Mouse (Mus musculus) thymus, postnatal 4 days (tissue): Measurements from ENCODE around the gene Heatr4.
"Not testable (repeated sequence)": the region's sequence is repeated elsewhere in the genome, so short reads cannot be mapped to it uniquely, and the experiment has no call there.

Experiments
- DNase-seq: peaks from one replicate; pipeline ENCODE4 v3.0.0; 2021

The Heatr4 gene

DNA sequence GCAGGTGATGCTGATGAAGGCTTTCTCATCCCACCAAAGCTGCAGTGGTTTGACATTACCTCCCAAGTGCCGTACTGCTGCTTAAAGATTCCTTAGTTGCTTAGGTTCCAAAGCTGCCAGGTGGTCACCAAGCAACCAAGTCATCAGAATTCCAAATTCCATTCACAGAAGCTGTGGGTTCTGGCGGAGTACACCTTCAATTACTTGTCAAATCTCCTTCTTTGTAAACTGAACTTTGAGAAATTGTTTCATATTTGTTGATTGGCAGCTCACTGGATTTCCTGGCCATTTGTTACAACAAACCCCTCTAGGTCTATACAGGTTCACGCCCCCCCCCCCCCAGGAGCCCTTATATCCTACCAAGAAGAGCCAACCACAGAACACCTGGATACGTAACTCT is at the start of gene Heatr4:
Gene Heatr4 (minus strand): TSS at position 101 of the 400 bp plus-strand sequence.
- no peak for DNase-seq

GRCm38 (mm10) chr12:84034108-84034507 is 49.5 kb upstream of the Heatr4 start:
- no peak for DNase-seq

- not testable (repeated sequence) for DNase-seq
Measured at GRCm38 (mm10) chr12:84033302-84033701, 48.6 kb upstream of the Heatr4 start.

- no peak for DNase-seq
Measured at GRCm38 (mm10) chr12:84032854-84033253, 48.2 kb upstream of the Heatr4 start.

- DNase-seq, result peak; percentile 78
Measured at GRCm38 (mm10) chr12:84030659-84031332, 46.1 kb upstream of the Heatr4 start.

GRCm38 (mm10) chr12:84029043-84029442 is 44.4 kb upstream of the Heatr4 start:
- DNase-seq, result not testable (repeated sequence)

- DNase-seq, result not testable (repeated sequence)
Measured at GRCm38 (mm10) chr12:84028328-84028727, 43.7 kb upstream of the Heatr4 start.

GRCm38 (mm10) chr12:84025888-84026287 is 41.2 kb upstream of the Heatr4 start:
- no peak for DNase-seq

DNA sequence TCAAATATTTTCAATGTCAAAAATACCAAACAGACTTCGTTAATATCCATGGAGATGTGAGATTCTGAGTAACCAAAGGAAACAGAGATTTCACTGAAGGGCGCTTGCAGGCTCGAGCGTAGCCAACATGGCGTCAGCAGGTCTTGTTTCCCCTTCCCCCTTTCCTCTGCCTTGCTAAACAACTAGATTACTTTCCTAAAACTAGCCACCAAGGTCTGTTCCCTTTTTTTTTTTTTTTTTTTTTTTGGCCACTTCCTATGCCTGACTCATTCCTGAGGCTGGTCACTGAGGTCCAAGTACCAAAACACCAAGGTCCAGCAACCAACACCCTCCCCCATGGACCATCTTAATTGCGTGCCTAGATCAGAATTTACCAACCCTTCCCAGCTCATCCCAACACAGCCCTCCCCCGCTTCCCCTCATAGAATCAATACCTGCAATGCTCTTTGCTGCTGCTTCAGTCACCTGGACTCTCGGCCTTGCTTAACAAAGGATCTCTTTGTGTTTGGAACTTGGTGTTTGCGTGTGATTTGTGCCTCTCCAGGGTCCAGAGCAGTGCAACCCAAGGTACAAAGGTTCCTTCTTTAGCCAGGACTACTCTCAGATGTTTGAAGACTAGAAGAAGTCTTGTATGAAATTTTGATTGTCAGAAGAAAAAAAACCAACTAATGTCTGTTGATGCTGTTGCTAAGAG is 38.5 kb upstream of the Heatr4 start:
- no peak for DNase-seq

DNA sequence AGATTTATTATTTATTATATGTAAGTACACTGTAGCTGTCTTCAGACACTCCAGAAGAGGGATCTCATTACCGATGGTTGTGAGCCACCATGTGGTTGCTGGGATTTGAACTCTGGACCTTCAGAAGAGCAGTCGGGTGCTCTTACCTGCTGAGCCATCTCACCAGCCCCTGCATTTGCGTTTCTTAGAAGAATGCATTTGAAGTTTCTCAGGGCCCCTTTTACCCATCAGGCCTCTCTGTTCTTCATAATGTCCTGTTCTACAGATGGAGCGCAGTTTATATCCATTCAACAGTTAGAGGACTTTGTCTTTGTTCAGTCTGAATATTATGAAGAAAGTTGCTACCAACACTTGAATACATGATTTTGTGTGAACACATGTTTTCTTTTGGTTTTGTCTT is 37.6 kb upstream of the Heatr4 start:
- DNase-seq, result not testable (repeated sequence)

- not testable (repeated sequence) for DNase-seq
Measured at GRCm38 (mm10) chr12:84020528-84020927, 35.9 kb upstream of the Heatr4 start.

GRCm38 (mm10) chr12:84013701-84014100 is 29.0 kb upstream of the Heatr4 start:
- DNase-seq, result no peak

- no peak for DNase-seq
Measured at GRCm38 (mm10) chr12:84013130-84013529, 28.5 kb upstream of the Heatr4 start.

DNA sequence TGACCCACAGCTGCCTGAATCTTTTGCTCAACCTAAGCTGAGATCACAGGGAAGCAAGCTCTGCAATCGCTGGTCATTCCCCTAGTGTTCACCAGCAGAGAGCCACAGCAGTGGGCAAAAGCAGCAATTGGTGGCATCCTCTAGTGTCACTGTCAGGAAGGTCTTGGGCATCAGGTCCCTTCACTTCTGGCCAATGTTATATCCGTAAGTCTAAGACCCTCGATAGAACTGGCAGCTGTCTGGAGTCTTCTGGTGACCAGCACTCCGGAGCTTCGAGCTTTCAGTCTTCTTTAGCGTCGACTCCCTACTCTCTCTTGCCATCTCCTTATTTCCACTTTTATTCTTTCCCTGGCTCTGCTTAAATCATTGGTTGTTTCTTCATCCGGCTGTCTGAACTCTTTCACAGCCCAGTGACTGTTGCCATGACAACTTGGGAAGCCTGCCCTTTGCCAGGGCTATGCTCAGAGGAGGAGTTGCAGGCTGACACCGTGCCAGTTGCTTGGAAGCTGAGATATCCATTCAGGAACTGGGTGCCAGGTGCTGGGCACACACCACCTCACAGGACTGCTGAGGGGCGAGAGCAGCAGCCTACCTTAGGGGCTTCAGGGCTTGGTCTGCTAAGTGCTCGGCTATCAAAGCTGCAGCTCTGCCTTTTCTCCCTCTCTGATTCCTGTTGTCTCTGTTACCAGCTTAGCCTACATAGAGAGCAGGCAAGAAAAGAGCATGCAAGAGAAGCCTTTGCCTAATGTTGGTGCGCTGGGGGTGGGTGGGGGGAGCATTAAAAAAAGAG is 26.8 kb upstream of the Heatr4 start:
- DNase-seq, result no peak

DNA sequence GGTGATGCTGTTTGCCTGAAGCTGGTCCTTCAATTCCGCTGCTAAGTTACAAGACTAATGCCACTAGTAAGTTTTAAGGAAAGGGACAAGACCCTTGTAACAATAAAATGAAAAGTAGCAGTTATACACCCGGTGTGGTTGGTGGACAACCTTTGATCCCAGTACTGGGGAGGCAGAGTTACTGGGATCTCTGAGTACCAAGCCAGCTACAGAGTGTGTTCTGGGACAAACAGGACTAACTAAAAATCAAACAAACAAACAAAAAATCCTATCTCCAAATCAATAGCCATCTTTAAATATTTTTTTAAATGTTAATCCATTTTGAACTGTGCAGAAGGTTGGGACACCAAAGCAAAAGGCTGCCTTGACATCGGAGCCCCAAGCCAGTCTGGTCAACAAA is 25.5 kb upstream of the Heatr4 start:
- DNase-seq, result no peak

- DNase-seq, result peak; percentile 80
Measured at GRCm38 (mm10) chr12:84009171-84009965, 24.7 kb upstream of the Heatr4 start, which contains the start of gene Acot1. TSS of gene Acot1 (plus strand) at chr12:84009490.

DNA sequence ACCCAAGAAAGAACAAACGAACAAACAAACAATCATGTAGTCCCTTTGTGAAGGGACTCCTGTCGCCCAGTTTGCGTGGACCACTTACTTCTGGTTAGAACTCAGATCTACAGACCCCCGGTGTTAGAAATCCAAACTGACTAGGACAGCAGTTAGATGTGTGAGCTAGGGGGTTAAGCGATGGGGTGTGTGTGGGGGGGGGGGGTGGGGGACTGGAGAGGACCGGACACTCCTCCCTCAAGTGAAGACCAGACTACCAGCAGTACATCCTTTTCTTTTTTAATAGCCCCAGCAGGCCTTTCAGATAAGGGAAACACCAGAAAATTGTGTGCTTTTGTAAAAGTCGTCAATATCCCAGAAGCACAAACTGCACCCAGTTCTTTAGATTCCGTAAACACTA is 24.1 kb upstream of the Heatr4 start:
- no peak for DNase-seq

- no peak for DNase-seq
Measured at GRCm38 (mm10) chr12:84008251-84008650, 23.6 kb upstream of the Heatr4 start.

GRCm38 (mm10) chr12:84003866-84004265 is 19.2 kb upstream of the Heatr4 start:
- DNase-seq, result no peak

GRCm38 (mm10) chr12:84000418-84000817 is 15.8 kb upstream of the Heatr4 start:
- DNase-seq, result no peak

DNA sequence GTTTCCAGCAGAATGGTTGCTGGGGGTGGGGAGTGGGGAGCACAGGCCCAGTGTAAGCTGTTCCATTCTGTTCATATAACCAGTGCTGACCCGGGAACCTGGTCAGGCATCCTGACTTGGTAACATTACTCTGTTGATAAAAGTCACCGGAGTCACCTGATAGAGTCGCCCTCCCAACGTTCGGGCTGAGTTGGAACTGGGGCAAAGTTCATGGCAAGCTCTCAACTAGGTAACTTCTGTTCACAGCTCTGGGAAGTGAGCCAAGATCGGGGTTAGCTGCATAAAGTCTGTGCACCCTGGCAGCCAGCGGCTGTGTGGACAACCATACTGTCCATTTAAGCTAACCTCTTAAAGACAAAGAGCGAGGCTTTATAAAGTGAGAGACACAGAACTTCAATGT is 14.6 kb upstream of the Heatr4 start:
- DNase-seq, result not testable (repeated sequence)

DNA sequence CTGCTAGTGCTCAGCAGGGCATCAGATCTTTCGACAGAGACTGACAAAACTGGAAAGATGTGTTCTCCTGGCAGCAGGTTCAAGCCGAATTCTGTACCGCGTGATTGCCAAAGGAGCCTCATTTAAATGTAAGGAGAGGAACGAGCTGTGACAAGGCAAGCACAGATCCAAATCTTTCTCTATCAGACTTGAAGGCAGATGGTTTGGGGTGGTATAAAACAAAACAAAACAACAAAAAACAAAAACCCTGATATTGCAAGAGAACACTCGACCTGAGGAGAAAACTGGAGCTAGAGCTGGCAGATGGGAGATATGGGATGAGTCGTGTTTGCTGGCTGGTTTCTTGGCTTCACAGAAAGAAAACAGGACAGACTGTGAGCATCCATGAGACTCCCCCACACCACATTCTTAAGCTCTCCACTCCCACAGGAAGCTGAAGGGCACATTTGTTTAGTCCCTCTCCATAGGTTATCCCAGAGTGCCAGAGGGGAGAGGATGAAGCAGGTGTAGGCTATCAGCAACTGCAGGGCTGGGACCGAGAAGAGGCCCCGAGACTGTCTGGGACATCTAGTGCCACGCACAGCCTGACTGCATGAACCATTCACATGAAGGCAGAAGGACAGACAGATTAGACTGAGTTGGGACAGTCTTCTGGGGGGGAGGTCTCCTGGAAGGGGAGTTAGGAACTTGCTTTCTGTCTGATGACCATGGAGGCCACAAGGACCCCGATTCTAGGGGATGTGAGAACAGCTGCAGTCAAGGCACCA is 13.9 kb upstream of the Heatr4 start:
- DNase-seq, result no peak
